Mouse (Mus musculus): ENCODE results near the gene Samd4.

Gene Samd4

DNA sequence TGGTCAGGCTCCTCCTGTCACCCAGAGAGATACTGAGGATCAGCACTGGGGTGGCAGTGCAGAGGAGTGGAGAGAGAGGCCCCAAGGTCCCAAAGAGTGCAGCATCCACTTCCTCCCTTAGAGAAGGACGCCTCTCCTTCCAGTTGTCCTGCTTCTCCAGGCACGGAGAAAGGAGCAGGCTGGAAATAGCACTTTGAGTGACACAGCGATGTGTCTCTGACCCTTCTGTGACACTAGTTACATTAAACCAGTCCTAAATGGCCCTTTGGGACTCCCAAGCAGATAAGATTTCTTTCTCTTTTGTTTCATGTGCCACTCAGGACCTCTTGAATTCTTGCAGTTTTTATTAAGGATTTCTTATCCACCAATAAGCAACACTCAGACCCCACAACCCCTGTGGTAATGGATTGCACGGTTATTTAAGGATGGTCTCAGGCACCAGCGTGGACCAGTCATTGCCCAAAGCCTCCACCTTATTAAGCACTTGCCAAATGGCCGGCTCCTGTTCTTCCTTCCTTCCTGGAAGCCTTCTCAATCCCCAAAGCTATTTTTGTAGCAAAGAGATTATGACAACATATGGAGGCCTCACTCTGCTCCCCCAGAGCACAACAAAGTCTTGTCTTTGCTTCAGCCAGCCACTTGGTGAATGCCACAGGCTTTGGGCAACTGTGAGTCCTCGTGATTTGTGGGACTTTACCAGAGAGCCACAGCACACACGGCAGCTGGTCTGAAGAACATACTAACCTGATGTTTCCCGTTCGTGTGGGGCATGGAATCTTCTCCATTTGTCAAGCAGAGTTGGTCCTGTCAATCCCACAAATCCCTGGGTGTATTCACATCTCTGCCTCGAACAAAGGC, 68.1 kb downstream of the Samd4 start:
- in situ Hi-C loops (cut with MboI, MseI), result no loop called here

DNA sequence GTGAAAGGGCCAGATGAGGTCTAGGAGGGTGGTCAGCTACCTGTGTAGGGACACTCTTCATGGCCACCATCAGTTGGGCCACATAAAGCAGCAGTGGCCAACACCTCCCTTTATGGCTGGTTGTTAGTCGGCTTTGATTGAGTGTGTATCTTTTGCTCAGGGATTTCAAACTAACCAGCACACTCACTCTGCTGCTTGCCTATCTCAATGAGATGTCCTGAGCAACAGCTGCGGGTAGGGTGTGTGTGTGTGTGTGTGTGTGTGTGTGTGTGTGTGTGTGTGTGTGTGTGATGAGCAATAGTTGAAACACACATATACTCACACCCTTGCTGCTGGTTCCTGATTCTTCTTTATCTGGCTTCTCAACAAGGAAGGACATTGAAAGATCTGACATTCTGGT, 69.6 kb downstream of the Samd4 start:
- in situ Hi-C loops (cut with MboI, MseI), result no loop called here

DNA sequence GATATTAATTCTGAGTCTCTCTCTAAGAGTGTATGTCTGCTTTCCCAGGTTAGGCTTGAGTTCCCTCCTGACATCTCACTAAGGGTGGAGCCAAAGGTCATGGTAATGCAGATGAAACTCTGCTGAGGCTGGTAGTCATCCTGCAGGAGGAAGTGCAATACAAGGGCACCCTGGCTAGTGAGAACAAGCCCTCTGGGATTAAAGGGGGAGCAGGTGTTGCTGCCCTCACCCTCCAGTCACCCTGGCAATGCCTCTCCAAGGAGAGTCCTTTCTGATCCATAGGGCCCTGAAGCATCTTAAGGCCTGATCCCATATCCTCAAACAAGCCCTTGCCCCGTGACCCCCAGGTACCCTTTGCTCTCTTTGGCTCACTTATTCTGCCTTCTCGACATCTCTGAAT, 72.5 kb downstream of the Samd4 start:
- in situ Hi-C loops (cut with MboI, MseI), result no loop called here

DNA sequence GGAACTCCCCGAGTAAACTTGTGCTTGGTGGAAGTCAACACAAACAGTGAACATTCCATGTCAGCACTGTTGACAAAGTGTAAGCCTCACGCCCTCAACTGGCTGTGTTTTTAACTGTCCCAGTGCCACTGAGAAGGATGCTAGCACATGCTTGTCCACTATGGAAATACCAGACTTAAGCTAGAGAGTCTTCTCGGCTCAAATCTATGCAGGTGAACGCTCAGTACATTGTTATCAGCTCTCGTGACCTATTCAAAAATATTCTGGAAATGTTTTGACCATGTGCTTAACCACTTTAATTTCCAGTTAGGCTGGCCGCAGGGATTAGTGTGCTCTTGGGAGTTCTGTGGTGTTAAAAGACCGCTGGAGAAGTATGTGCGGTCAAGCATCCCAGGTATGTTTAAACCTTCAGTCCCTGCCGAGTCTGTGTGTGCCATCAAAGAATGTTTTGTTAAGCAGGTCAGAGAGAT, 73.0 kb downstream of the Samd4 start:
- in situ Hi-C loops (cut with MboI, MseI), result no loop called here

DNA sequence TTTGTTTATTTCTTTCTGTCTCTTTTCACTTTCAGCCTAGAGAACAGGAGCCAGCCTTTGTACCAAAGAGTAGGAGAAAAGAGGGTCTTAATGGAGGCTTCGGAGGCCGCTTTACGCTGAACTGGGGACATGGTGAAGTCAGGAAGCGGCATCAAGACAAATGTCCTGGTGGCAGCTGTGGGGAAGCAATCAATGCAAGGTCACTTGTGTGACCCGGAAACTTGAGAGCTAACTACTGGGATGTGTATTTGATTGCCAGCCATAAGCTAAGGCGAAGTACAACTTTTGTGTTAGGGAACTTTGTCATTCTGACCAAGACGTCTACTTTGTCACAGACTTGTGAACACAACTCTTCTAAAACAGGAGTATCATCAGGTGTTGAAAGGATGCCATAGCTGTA, 73.5 kb downstream of the Samd4 start:
- in situ Hi-C loops (cut with MboI, MseI), result no loop called here

DNA sequence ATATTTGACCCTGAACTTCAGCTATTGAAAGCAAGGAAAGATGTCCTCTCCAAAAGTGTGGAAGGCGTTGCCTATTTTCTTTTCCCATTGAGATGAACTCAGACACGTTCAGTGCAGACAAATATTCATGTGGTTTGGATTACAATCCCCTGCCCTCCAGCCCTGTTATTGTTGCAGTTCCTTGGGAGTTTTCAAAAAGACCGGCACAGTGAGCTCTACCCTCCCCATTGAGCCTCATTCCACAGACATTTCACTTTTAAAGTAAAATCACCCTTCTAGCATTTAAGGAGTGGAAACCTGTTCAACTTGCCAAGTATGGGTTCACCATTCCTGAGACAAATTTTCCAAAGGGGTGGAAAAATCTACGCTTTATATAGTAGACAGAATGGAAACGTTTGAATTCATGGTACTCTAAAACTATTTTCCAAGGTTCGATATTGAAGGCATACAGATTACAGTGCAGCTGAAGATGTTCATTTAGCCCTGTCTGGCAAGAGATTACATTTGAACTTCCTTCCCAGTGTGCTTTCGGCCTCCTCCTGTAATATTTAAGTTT, 76.6 kb downstream of the Samd4 start:
- in situ Hi-C loops (cut with MboI, MseI), result no loop called here

DNA sequence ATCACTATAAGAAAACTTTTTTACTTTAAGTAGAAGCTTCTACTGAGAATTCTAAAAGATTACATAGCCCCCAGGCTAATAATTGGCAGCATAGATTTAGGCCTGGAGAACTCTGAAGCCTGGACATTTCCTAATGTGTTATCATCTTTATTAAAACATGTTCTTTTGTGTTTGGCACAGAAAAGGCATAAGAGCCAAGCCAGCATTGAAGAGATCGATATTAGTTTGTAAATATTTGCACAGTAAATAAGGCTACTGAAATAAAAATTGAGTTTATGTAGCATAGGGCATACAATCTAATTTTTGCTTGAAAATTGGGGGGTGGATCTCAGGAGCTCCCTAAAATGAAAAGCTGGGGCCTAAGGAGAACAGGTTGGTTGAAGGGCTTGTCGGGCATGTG, 77.2 kb downstream of the Samd4 start:
- in situ Hi-C loops (cut with MboI, MseI), result no loop called here

DNA sequence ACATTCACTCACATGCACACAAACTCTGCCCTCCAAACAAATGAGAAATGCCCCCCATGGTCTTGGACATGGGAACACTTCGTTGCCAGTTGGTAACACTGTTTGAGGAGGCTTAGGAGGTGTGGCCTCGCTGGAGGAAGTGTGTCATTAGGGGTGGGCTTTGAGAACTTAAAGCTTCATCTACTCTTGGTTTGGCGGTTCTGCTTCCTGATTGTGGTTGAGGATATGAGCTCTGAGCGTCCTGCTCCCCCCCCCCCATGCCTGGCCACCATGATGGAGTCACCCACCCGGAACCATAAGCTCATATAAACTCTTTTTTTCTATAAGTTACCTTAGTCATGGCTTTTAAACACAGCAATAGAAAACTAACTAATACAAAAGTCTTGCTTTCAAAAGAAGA, 80.2 kb downstream of the Samd4 start:
- in situ Hi-C loops (cut with MboI, MseI), result no loop called here

DNA sequence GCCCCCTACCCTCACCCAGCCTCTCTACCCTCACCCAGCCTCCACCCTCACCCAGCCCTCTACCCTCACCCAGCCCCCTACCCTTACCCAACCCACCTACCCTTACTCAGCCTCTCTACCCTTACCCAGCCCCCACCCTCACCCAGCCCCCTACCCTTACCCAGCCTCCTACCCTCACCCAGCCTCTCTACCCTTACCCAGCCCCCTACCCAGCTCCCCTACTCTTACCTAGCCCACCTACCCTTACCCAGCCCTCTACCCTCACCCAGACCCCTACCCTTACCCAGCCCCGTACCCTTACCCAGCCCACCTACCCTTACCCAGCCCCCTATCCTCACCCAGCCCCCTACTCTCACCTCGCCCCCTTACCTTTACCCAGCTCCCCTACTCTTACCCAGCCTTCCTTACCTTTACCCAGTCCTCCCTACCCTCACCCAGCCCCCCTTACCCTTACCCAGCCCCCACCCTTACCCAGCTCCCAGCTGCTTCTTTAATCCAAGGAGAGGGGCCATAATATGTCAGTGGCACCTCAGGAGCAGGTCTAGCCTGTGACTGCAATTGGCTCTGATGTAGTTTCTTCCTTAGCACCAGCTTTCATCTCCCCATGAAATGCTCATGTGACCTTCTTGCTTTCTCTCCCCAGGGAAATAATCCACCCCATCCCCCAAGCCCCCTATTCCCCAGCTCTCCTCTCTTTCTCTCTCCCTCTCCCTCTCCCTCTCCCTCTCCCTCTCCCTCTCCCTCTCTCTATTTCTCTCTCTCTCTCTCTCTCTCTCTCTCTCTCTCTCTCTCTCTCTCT, 81.6 kb downstream of the Samd4 start:
- in situ Hi-C loops (cut with MboI, MseI), result no loop called here

DNA sequence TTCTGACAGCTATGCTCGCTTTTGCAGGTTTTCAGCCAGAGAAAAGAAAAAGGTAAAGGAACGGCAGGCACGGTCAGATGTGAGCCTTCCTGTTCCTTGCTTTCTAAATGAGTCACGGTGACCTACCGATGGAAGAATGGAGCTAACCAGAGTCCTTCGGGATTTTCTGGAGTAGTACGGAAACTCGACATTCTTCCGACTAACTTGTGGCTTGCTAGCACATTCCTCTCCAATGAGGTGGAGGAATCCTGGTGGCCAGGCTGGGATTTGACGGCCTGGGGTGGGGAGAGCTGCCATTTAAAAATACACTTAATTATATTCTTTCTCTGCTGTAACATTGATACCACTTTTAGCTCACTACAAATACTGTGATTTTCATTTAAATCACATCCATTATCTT, 83.6 kb downstream of the Samd4 start:
- in situ Hi-C loops (cut with MboI, MseI), result no loop called here

DNA sequence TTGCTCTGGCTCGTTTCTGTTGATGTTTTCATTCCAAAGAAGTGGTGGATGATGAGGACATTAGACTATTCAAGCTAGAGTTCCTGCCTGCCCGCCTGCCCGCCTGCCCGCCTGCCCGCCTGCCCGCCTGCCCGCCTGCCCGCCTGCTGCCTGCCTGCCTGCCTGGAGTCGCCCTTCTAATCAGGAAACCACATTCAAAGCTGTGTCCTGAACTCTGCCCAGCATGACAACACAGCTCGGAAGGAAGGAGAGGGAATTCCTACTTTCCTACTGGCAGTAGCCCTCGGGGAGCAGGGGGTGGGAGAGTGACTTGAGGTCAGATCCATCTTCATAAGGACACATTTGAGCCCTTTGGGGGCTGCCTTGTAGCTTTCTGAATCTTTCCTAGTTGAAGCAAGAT, 85.4 kb downstream of the Samd4 start:
- in situ Hi-C loops (cut with MboI, MseI), result no loop called here

DNA sequence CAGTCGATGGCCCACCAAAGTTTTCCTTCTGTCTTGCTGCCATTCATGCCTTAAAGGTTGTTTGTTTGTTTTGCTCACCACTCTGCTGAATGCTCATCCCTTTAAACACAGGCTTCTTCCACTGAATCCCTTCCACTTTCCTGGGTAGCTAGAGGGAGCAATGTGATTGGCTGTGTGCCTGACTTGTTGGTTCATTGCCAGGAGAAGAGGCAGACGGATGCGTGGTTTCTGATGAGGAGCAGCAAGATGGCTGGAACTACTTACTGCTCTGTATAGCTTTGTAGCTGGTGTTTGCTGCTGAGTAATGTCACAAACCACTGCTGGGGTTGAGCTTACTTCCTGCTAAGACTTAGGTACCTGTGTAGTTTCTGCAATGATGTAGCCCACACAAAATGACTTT, 88.0 kb downstream of the Samd4 start:
- in situ Hi-C loops (cut with MboI, MseI), result no loop called here

DNA sequence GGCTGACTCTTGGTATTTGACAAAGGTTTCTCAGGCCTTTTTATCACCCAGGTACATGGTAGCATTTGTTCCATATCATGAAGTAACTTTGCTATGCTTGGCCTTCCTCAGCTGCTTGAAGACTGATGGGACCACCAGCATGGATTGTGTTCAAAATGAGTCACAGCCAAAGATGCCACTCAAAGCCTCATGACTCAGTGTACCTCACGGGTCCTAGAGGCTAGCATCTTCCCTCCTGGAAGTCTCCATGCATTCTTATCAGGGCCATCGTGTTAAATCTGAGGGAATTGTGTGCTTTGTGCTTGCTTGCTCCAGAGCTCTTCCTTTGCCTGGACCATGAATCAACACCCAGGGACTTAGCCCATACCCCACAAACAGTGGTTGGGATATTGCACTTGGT, 89.1 kb downstream of the Samd4 start:
- in situ Hi-C loops (cut with MboI, MseI), result no loop called here

DNA sequence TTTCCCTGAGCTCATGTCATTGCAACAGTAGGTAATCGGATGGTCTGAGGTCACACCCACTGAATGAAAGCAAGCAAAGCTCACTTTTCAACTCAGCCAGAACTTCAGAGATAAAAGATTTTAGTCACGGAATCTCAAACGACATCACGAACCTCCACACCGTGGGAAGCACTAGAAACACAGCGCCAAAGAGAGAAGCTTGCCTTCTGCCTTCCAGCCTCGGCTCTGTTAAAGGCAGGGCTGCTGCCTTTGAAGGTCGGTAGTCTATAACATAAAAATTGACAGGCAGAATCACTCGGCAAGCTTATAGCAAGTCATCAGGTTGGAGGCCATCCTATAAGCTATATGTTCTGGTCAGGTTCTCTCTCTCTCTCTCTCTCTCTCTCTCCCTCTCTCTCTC, 92.2 kb downstream of the Samd4 start:
- in situ Hi-C loops (cut with MboI, MseI), result no loop called here

DNA sequence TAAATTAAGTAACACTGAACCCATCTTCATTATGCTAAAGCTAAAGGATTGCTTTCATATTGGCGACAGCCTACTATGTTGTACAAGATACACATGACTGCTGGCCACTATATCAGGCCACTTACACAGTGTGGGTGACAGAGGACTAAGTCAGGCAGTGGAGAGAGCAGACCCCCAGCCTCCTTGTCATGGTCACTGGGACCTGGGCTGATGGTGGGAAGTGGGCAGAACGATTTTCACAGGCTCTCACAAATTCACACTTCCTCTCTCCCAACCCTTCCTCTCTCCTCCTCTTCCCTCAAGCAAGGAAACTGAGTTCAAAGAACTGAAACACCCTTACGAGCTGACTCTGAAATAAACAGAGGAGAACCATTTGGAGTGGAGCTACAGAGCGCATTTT, 93.3 kb downstream of the Samd4 start:
- in situ Hi-C loops (cut with MboI, MseI), result no loop called here

DNA sequence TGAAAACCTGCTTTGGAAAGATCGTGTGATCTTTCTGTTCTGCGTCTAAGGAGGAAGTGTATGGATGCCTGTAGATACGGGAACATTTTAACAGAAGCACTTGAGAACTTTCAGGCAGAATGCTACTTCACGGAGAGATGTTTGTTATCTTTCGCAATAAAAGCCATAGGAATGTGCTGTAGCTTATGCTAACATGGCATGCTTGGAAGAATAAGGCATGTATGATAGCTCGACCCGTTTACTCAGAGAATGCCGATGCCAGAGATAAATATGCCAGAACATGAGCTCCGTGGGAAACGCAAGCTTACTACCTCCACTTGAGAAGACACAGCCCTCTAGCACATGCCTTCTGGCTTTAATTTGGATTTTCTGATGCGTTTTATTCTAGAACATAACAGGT, 94.1 kb downstream of the Samd4 start:
- in situ Hi-C loops (cut with MboI, MseI), result no loop called here

DNA sequence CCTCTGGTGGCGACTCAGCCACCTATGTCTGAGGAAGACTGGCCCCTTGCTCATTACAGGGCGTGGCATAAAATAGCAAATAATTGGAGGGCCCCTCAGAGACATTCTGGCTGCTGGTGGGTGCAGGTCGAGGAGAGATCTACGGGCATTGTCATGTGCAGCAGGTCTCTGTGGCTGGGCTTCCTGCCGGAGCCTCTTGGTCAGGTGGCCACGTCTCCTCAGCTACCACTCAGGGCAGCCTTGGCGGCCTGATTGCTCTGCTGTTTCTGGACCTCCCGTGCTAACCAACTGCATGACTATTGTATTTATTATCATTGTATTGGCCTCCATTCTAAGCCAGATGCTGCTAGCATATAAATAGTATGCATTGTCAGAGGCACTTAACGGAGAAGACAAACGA, 95.0 kb downstream of the Samd4 start:
- in situ Hi-C loops (cut with MboI, MseI), result no loop called here

DNA sequence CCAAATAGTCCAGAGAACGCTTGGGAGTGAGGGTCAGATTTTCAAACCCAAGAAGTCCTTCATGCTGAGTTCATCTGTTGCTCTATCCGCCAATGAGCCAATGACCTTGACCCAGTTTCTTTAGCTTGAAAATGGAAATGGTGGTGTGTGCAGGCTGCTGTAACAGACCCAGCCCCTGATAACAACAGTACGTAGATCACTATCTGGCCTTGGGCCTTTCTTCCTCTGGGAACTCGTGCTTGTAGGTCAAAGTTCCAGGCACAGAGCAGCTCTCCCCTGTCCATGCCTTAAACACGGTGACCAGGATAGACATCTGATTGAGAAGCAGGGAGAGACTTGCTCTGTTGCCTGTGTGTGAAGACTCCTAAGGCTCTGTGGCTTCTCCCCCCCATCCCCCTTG, 96.5 kb downstream of the Samd4 start:
- in situ Hi-C loops (cut with MboI, MseI), result no loop called here

DNA sequence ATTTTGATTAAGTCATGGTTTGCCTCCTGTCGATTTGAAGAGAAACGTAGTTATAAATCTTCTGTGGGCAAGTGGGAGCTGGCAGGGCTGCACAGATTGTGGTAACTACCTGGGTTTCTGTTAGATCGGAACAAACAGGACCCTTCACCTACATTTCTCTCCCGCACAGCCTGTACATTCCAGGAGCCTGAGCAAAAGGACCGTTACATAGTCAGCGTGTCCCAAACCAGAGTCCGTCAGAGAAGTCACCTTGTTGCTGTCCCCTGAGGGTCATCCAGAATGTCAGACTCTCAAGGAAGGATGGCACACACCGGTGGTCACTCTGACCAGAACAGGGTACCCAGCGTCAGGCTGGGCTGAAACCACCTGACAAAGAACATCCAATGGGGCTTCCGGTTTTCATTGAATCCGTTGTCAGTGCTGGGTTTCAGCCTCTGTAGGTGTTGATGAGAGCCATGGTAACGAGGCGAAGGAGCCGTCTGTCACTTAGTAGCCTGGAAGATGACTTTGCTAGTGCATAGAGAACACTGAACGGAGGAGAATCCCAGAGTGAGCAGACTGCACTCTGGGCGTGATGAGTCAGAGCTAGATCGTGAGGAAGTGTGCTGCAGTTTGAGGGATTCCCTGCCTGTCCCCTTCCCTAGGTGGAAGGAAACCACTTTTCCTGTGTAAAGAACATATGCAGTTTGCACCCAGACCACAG, 98.2 kb downstream of the Samd4 start:
- in situ Hi-C loops (cut with MboI, MseI), result no loop called here

DNA sequence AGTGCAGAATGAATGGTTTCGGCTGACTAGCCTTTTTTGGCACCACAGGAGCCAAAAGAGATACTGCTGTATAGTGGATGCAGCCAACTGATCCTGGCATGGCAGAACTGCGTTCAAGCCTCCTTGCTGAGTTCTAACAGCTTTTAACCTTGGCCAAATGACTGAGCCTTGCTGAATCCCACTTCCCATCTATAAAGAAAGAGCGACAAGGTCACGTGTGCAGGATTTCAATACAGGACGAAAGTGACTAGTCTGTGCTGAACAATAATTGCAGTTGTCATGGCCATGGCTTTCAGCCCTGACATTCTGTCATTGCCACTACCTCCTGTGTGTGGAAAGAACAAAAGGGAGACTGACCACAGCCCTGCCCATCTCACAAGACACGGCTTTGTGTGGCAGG, 99.5 kb downstream of the Samd4 start:
- in situ Hi-C loops (cut with MboI, MseI), result no loop called here

DNA sequence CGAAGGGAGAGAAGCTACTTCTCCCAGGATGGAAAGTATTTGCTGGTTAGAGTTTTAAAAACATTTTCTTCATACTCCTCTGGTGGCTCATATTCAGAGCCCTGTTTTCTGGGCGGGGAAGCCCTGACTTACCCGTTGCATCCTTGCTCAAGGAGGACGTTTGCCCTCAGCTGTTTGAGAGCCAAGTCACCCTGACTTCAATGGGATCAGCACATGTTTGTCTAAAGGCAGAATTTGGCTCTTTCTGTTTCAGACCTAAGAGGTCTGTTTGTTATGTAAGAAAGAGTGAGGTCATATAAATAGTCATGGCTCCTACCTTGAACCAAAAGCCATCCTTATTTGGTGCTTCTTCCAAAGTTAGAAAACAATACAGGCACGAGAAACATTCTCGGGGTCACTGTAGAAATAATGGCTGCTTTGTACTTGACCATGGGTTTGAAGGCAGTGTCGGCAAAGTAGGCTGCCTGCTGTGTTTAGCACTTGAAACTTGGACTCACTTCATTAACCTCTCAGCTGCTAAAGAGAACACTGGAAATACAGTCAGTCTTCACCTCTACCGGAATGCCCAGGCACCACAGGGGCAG, 102.0 kb downstream of the Samd4 start:
- in situ Hi-C loops (cut with MboI, MseI), result no loop called here

DNA sequence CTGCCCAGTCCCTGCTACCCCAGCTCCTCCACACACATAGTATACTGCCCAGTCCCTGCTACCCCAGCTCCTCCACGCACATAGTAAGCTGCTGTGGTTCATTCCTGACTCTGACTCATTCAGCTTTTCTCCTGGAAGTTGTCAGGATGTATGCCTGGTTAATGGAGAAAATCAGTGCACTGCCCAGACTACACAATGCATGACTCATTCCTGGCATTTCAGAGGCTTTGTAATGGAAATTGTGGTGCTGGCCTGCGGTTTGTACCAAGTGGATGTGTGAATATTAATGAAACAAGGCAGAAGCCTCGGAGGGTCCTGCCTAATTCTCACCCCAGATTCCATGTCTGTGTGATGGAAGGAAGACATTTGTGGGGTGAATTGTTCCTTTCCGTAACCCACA, 107.0 kb downstream of the Samd4 start:
- in situ Hi-C loops (cut with MboI, MseI), result loop anchor here in 1 of 2 experiments (10.0 kb wide), 1 partner anchor 105 kb away; the partner anchor contains the start of gene Samd4
